Mouse (Mus musculus) MEL (cell line): ENCODE data around the gene Kcnn3.

Experiments
- CHD2 ChIP-seq: IDR thresholded peaks from 2 replicates; pipeline ENCODE4 v1.6.1; 2011; ENCODE audit warnings: low read length, improper control_type of control experiment
- CTCF ChIP-seq, 3 experiments: IDR thresholded peaks in 2 of 3; conservative IDR thresholded peaks in 1 of 3; 2 replicates each; pipeline ENCODE4 v1.5.1; 2011 to 2012; ENCODE audit warnings: low read length in 3 of 3, low read depth in 2 of 3, mild to moderate bottlenecking in 2 of 3, improper control_type of control experiment in 1 of 3, inconsistent platforms in 1 of 3, mixed read lengths in 1 of 3, moderate library complexity in 1 of 3; ENCODE audit not compliant: control insufficient read depth in 1 of 3, insufficient read depth in 1 of 3, poor library complexity in 1 of 3, severe bottlenecking in 1 of 3
- E2F4 ChIP-seq: IDR thresholded peaks from 2 replicates; pipeline ENCODE4 v1.6.1; 2011; ENCODE audit warnings: low read depth, low read length, improper control_type of control experiment, borderline replicate concordance
- EP300 ChIP-seq, 2 experiments: IDR thresholded peaks; 2 replicates each; pipeline ENCODE4 v1.6.1; 2011; ENCODE audit warnings: improper control_type of control experiment in 2 of 2, low read length in 2 of 2, low read depth in 1 of 2, mild to moderate bottlenecking in 1 of 2
- GABPA ChIP-seq: IDR thresholded peaks from 2 replicates; pipeline ENCODE4 v1.6.1; 2012; ENCODE audit warnings: low read depth, mild to moderate bottlenecking, inconsistent platforms, low read length, improper control_type of control experiment, moderate library complexity
- GATA1 ChIP-seq: IDR thresholded peaks from 2 replicates; pipeline ENCODE4 v1.6.1; 2011; ENCODE audit warnings: low read depth, low read length, improper control_type of control experiment
- HCFC1 ChIP-seq: IDR thresholded peaks from 2 replicates; pipeline ENCODE4 v1.6.1; 2012; ENCODE audit warnings: low read depth, mild to moderate bottlenecking, inconsistent platforms, low read length, improper control_type of control experiment, moderate library complexity
- MAFK ChIP-seq: IDR thresholded peaks from 2 replicates; pipeline ENCODE4 v1.6.1; 2011; ENCODE audit warnings: low read depth, mild to moderate bottlenecking, low read length, improper control_type of control experiment, borderline replicate concordance
- MYB ChIP-seq: IDR thresholded peaks from 2 replicates; pipeline ENCODE4 v1.6.1; 2011; ENCODE audit warnings: mild to moderate bottlenecking, low read depth, low read length, improper control_type of control experiment
- POLR2A ChIP-seq, 2 experiments: IDR thresholded peaks; 2 replicates each; pipeline ENCODE4 v1.6.1; 2011 to 2012; ENCODE audit warnings: low read length in 2 of 2, mild to moderate bottlenecking in 2 of 2, control low read depth in 1 of 2, improper control_type of control experiment in 1 of 2, low read depth in 1 of 2, moderate library complexity in 1 of 2; ENCODE audit not compliant: control insufficient read depth in 1 of 2, insufficient read depth in 1 of 2, poor library complexity in 1 of 2
- POLR2AphosphoS2 ChIP-seq: IDR thresholded peaks from 2 replicates; pipeline ENCODE4 v1.6.1; 2011; ENCODE audit warnings: low read length, improper control_type of control experiment
- ZC3H11A ChIP-seq: IDR thresholded peaks from 2 replicates; pipeline ENCODE4 v1.6.1; 2012; ENCODE audit warnings: low read depth, mild to moderate bottlenecking, inconsistent platforms, low read length, improper control_type of control experiment

DNA sequence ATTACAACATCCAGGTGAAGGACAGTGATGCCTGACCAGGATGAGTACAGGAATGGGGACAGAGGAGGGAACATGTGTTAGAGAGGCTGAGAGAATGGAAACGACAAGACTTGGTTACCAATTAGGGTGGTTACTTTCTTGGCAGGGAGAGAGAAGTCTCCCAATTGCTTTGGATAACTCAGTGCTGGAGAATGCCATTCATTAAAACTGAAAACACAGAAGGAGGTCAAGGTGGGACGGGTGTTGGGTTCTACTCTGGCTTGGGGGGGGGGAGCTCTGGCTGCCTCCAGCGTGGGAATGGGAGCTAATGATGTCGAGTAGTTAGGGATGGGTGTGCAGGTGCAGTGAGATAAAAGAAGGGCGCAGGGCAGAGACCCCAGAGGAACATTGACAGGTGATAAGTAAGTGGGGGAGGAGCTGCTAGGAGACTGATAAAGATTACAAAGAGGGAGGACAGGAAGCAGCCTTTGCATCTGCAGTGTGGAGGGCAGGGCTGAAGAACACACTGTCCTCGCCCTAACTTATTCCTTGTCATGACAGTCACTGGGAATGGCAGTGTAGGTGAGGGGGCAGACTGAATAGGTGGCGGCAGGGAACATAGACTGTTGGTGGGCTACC is 49.9 kb downstream of the Kcnn3 start:
- no peak for TF ChIP-seq POLR2A (IDR thresholded peaks at IDR 0.05; ENCODE audit: control insufficient read depth in 1 of 2, insufficient read depth in 1 of 2, low read depth in 1 of 2, low read length in 2 of 2, poor library complexity in 1 of 2)
- TF ChIP-seq GATA1 = peak; percentile 87
- TF ChIP-seq CTCF (IDR thresholded peaks at IDR 0.05 in 2 of 3, conservative IDR thresholded peaks at IDR 0.05 in 1 of 3; ENCODE audit: control insufficient read depth in 1 of 3, insufficient read depth in 1 of 3, low read depth in 2 of 3, low read length in 3 of 3, poor library complexity in 1 of 3, severe bottlenecking in 1 of 3) = no peak
- no peak for TF ChIP-seq GABPA
- no peak for TF ChIP-seq MYB
- no peak for TF ChIP-seq E2F4
- peak; percentile 77 to 86 for TF ChIP-seq EP300 (IDR thresholded peaks at IDR 0.05; ENCODE audit: low read depth in 1 of 2, low read length in 2 of 2)
- TF ChIP-seq ZC3H11A = no peak
- no peak for TF ChIP-seq CHD2
- TF ChIP-seq POLR2AphosphoS2 = no peak
- TF ChIP-seq HCFC1 = 0 out of 2 replicates have a peak, but pooled peaks have one; percentile 41
- TF ChIP-seq MAFK = no peak
